Comparison of ENCODE assay signal across 20 mouse cellular contexts in the genomic region with DNA sequence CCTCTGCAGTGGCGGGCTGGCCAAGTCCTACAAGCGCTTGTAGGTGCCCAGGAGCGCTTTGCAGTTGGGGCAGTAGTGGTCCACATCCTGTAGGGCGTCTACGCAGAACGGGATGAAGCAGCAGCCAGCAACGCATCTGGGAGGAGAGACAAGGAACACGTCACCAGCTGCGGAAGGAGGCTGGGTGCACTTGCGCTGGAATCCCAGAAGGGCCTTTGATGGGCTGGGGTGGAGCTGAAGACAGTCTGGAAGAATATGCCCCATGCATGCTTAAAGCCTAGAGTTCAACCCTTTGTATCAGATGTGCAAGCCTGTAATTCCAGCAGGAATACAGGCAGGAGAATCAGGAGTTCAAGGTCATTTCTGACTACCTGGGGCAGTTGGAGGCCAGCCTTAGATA.
A peak's percentile ranks its signal among the peaks of the same experiment; 100 is the strongest.
DNase-seq lines count a peak whose midpoint lies in the region; ATAC-seq and TF ChIP-seq lines count a peak whose summit lies in the region.
"Had no signal": no experiment of that assay in that cellular context is flagged by ENCODE, and none has a peak within 500 bp of the region (broad histone marks: within the 10 kb centered on the region; RNA-seq: fewer than 3 reads in every experiment).

No protein-coding gene starts in this region.

- H3K9me3 ChIP-seq in heart, embryonic 13.5 days: no peaks in the 10 kb centered on the region
- H3K9me3 ChIP-seq in E14TG2a.4 (ENCODE audit: low read length): no peaks in the 10 kb centered on the region
- no peaks in the 10 kb centered on the region for H3K9me3 ChIP-seq in embryonic facial prominence, embryonic 14.5 days (ENCODE audit: control insufficient read depth, low read length)
- H3K9me3 ChIP-seq: forebrain, embryonic 12.5 days; heart, embryonic 12.5 days; hindbrain, embryonic 15.5 days had no signal

- peaks cover 73% of the 10 kb centered on the region for H3K36me3 ChIP-seq in heart, embryonic 13.5 days
- H3K36me3 ChIP-seq in E14TG2a.4 (ENCODE audit: insufficient read depth, low read length): peaks cover 55% of the 10 kb centered on the region
- peaks cover 64% of the 10 kb centered on the region for H3K36me3 ChIP-seq in embryonic facial prominence, embryonic 14.5 days (ENCODE audit: control insufficient read depth, insufficient read depth, low read length)
- H3K36me3 ChIP-seq: hindbrain, embryonic 15.5 days had no signal

- H3K4me2 ChIP-seq in heart, embryonic 13.5 days: no peak overlapping the region
- no peak overlapping the region for H3K4me2 ChIP-seq in embryonic facial prominence, embryonic 14.5 days (ENCODE audit: low read depth, low read length)
- H3K4me2 ChIP-seq: forebrain, embryonic 12.5 days; heart, embryonic 12.5 days; hindbrain, embryonic 15.5 days had no signal

- H3K4me3 ChIP-seq in heart, embryonic 13.5 days: no peak overlapping the region
- H3K4me3 ChIP-seq in E14TG2a.4 (replicated peaks; ENCODE audit: low read length): peak overlapping the region; percentile 29; the same call in 1 of the 2 replicates
- no peak overlapping the region for H3K4me3 ChIP-seq in embryonic facial prominence, embryonic 14.5 days (ENCODE audit: low read depth, low read length)
- H3K4me3 ChIP-seq: forebrain, embryonic 12.5 days; heart, embryonic 12.5 days; hindbrain, embryonic 15.5 days had no signal

- ATAC-seq in heart, embryonic 13.5 days (ENCODE audit: extremely low read depth, insufficient number of reproducible peaks, low FRiP score, low TSS enrichment): no peak
- no peak for ATAC-seq in embryonic facial prominence, embryonic 14.5 days (ENCODE audit: low read depth)
- ATAC-seq: forebrain, embryonic 16.5 days; intestine, embryonic 16.5 days had no signal

- H3K27me3 ChIP-seq in heart, embryonic 13.5 days (replicated peaks): no peaks in the 10 kb centered on the region
- no peaks in the 10 kb centered on the region for H3K27me3 ChIP-seq in E14TG2a.4 (ENCODE audit: insufficient read depth, low read length)
- H3K27me3 ChIP-seq in embryonic facial prominence, embryonic 14.5 days (replicated peaks; ENCODE audit: control insufficient read depth, insufficient read depth, low read length): no peaks in the 10 kb centered on the region
- H3K27me3 ChIP-seq: CH12.LX; forebrain, embryonic 12.5 days; heart, embryonic 12.5 days; hindbrain, embryonic 15.5 days had no signal

- TF ChIP-seq CTCF in E14TG2a.4 (conservative IDR thresholded peaks at IDR 0.05; ENCODE audit: low read length): no peak

- H3K9ac ChIP-seq in heart, embryonic 13.5 days: no peak overlapping the region
- no peak overlapping the region for H3K9ac ChIP-seq in embryonic facial prominence, embryonic 14.5 days (ENCODE audit: low read depth, low read length)
- H3K9ac ChIP-seq: forebrain, embryonic 12.5 days; heart, embryonic 12.5 days; hindbrain, embryonic 15.5 days had no signal

- WGBS in heart, embryonic 13.5 days: 89% methylated on average over 10 of the region's 10 CpGs
- 92% methylated on average over 10 of the region's 10 CpGs for WGBS in embryonic facial prominence, embryonic 14.5 days

- H3K4me1 ChIP-seq in heart, embryonic 13.5 days: peaks cover 17% of the 10 kb centered on the region
- H3K4me1 ChIP-seq in E14TG2a.4 (replicated peaks; ENCODE audit: low read depth, low read length): peaks cover 80% of the 10 kb centered on the region
- H3K4me1 ChIP-seq in embryonic facial prominence, embryonic 14.5 days (ENCODE audit: control insufficient read depth, insufficient read depth, low read length): peaks cover 19% of the 10 kb centered on the region

- H3K27ac ChIP-seq in heart, embryonic 13.5 days (replicated peaks): 0 out of 2 replicates have a peak overlapping the region, but pooled peaks have one; percentile 14
- 0 out of 2 replicates have a peak overlapping the region, but pooled peaks have one; percentile 61 for H3K27ac ChIP-seq in embryonic facial prominence, embryonic 14.5 days (replicated peaks; ENCODE audit: low read depth, low read length)
- H3K27ac ChIP-seq: forebrain, embryonic 12.5 days; hindbrain, embryonic 15.5 days had no signal

- no peak for DNase-seq in heart, adult 18-20 months
- peak; percentile 62 for DNase-seq in R1 (ENCODE audit: low read depth, low spot score)
- DNase-seq in embryonic facial prominence, embryonic 14.5 days (ENCODE audit: low spot score): no peak
- DNase-seq in layer of hippocampus, postnatal 25 days (ENCODE audit: extremely low spot score in 1 of 2, low spot score in 1 of 2): no peak
- no peak for DNase-seq in gastrocnemius, postnatal 10 days
- DNase-seq: adrenal gland, adult 8-10 months; adrenal gland, postnatal 36 days; cerebellum, adult 18-20 months; cerebellum, postnatal 10 days; gastrocnemius, postnatal 14 days; heart, postnatal 36 days; kidney, adult 2 months had no signal
